Mouse (Mus musculus) erythroblast, embryonic 14.5 days (primary cell): ENCODE data around the gene Slamf6.

ENCODE experiments used
- GATA1 ChIP-seq: IDR thresholded peaks from 2 replicates; pipeline ENCODE4 v1.6.1; 2012; ENCODE audit warnings: low read length, inconsistent platforms, mixed read lengths
- TAL1 ChIP-seq: IDR thresholded peaks from 3 replicates; pipeline ENCODE4 v1.6.1; 2012; ENCODE audit warnings: low read length, inconsistent platforms, mixed read lengths

DNA sequence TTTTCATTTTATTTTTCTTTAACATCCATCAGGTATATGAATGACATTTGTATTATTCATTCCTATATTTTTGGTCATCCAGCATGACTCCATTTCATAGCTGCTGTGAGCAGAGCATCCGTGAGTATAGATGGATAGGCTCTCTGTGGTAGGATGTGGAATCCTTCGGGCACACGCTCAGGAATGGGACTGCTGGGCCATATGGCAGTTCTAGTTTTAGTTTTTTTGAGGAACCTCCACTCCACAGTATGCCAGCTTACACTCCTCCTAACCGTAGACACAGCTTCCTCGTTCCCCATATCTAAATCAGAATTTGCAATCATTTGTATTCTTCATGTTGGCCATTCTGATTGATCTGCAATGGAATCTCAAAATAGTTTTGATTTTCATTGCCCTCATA lies 5.5 kb downstream of the Slamf6 start:
- no peak for TF ChIP-seq GATA1
- no peak for TF ChIP-seq TAL1
